Mouse (Mus musculus): ENCODE data around the gene Prr12. TPM values are rescaled to one million over a fixed set of nuclear protein-coding genes. Genes with fewer than 3 reads are reported as not detected.

Prr12 gene
- total RNA-seq, 1 experiment: 32.3 TPM

DNA sequence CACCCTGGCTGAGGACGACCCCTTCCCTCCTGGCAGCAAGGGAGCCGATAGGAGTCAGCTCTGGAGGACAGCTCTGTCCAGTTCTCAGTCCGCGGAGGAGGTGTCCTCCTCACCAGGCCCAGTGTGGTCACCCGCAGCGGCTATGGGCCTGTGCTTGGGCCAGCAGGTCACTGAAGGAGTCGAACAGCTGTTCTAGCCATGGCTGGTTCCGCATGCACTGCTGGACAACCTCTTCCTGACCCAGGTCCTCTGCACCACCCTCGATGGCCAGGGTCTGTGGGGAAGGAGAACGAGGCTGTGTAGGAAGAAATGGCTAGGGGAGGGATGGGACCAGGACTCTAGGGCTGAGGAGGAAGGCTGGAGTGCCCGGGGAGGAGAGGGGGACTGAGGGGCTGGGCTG is 24.3 kb downstream of the Prr12 start:
- no peaks in the 10 kb centered on the region for H3K9me3 ChIP-seq (ENCODE audit: control insufficient read depth, insufficient read depth, low read depth, low read length)
- TF ChIP-seq MAFK (IDR thresholded peaks at IDR 0.05; ENCODE audit: insufficient read depth, low read depth, low read length): no peak
- no peak for TF ChIP-seq HCFC1 (IDR thresholded peaks at IDR 0.05; ENCODE audit: borderline replicate concordance, insufficient read depth, low read length)
- TF ChIP-seq ZC3H11A (IDR thresholded peaks at IDR 0.05; ENCODE audit: borderline replicate concordance, low read depth, low read length): no peak
- TF ChIP-seq ZNF384 (IDR thresholded peaks at IDR 0.05; ENCODE audit: low read depth, low read length): no peak
- TF ChIP-seq CHD2 (IDR thresholded peaks at IDR 0.05; ENCODE audit: low read depth, low read length): no peak
- H3K4me3 ChIP-seq (ENCODE audit: insufficient read depth in 1 of 2, low read depth in 1 of 2, low read length in 2 of 2, poor library complexity in 1 of 2, severe bottlenecking in 1 of 2): no peak overlapping the region
- no peak overlapping the region for H3K9ac ChIP-seq (ENCODE audit: insufficient read depth, low read depth, low read length, poor library complexity, severe bottlenecking)
- peaks cover 0 to 11% of the 10 kb centered on the region in 2 experiments; a peak in 1 of 4 replicates for H3K4me1 ChIP-seq (ENCODE audit: control insufficient read depth in 2 of 2, insufficient read depth in 2 of 2, low read length in 2 of 2, poor library complexity in 1 of 2)
- H3K36me3 ChIP-seq (ENCODE audit: control insufficient read depth, insufficient read depth, low read length, poor library complexity, severe bottlenecking): peaks cover 48% of the 10 kb centered on the region
- in situ Hi-C loops (cut with MboI; ENCODE audit: low sequenced_read_pairs in 2 of 2, unreplicated experiment in 2 of 2): no loop called here
- H3K27ac ChIP-seq (ENCODE audit: insufficient read depth, low read depth, low read length, poor library complexity, severe bottlenecking): no peak overlapping the region
- DNase-seq (ENCODE audit: low read depth, low spot score): no peak

DNA sequence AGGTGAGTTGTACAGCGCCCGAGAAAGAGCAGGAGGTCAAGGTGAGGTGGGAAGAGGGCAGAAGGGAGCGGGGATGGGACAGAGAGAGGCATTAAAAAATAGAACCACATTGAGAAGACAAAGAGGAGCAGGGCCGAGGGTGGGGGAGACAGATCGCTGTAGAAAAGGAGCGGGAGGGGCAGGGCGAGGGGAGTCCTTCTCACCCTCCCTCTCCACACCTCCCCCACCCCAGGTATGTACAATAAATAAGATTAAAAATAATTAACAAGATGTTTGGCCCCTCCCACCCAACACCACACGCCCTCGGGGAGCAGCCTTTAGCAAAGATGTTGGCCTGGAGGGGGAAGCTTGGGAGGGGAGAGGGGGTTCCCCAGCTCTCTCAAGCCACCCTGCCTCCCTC is 24.9 kb downstream of the Prr12 start:
- in situ Hi-C loops (cut with MboI; ENCODE audit: low sequenced_read_pairs in 2 of 2, unreplicated experiment in 2 of 2): no loop called here
- TF ChIP-seq ZNF384 (IDR thresholded peaks at IDR 0.05; ENCODE audit: low read depth, low read length) (no peak), CHD2 (IDR thresholded peaks at IDR 0.05; ENCODE audit: low read depth, low read length) (no peak), MAFK (IDR thresholded peaks at IDR 0.05; ENCODE audit: insufficient read depth, low read depth, low read length) (no peak), HCFC1 (IDR thresholded peaks at IDR 0.05; ENCODE audit: borderline replicate concordance, insufficient read depth, low read length) (no peak)
- Histone ChIP-seq H3K36me3 (ENCODE audit: control insufficient read depth, insufficient read depth, low read length, poor library complexity, severe bottlenecking) (peaks cover 44% of the 10 kb centered on the region), H3K4me1 (ENCODE audit: control insufficient read depth in 2 of 2, insufficient read depth in 2 of 2, low read length in 2 of 2, poor library complexity in 1 of 2) (peaks cover 0 to 11% of the 10 kb centered on the region in 2 experiments; a peak in 1 of 4 replicates), H3K9ac (ENCODE audit: insufficient read depth, low read depth, low read length, poor library complexity, severe bottlenecking) (no peak overlapping the region), H3K4me3 (ENCODE audit: insufficient read depth in 1 of 2, low read depth in 1 of 2, low read length in 2 of 2, poor library complexity in 1 of 2, severe bottlenecking in 1 of 2) (no peak overlapping the region), H3K27ac (ENCODE audit: insufficient read depth, low read depth, low read length, poor library complexity, severe bottlenecking) (peak overlapping the region; percentile 25; the same call in 1 of the 2 replicates), H3K9me3 (ENCODE audit: control insufficient read depth, insufficient read depth, low read depth, low read length) (no peaks in the 10 kb centered on the region)
- no peak for DNase-seq (ENCODE audit: low read depth, low spot score)

DNA sequence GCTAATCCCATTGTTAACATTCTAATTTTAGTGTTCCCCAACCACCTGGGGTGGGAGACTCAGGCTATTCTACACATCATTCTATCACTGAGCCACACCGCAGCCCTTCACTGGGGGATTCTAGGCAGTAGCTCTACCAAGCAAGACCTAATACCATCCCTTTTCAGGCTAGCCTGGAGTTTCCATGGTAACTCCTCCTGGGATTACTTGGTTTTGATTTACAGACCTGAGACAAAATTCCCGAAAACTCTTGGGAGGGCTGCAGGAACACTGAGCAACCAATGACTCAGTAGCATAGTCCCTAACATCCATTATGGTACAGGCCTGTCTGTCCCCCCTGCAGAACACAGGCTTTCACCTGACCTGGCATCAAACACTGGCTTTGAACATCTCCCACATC is 26.4 kb downstream of the Prr12 start:
- no peaks in the 10 kb centered on the region for H3K9me3 ChIP-seq (ENCODE audit: control insufficient read depth, insufficient read depth, low read depth, low read length)
- H3K36me3 ChIP-seq (ENCODE audit: control insufficient read depth, insufficient read depth, low read length, poor library complexity, severe bottlenecking): peaks cover 35% of the 10 kb centered on the region
- H3K4me1 ChIP-seq (ENCODE audit: control insufficient read depth in 2 of 2, insufficient read depth in 2 of 2, low read length in 2 of 2, poor library complexity in 1 of 2): peaks cover 0 to 11% of the 10 kb centered on the region in 2 experiments; a peak in 1 of 4 replicates
- in situ Hi-C loops (cut with MboI; ENCODE audit: low sequenced_read_pairs in 2 of 2, unreplicated experiment in 2 of 2): no loop called here
- no peak overlapping the region for H3K27ac ChIP-seq (ENCODE audit: insufficient read depth, low read depth, low read length, poor library complexity, severe bottlenecking)
- no peak for DNase-seq (ENCODE audit: low read depth, low spot score)
- no peak overlapping the region for H3K9ac ChIP-seq (ENCODE audit: insufficient read depth, low read depth, low read length, poor library complexity, severe bottlenecking)
- no peak for TF ChIP-seq CHD2 (IDR thresholded peaks at IDR 0.05; ENCODE audit: low read depth, low read length)
- TF ChIP-seq MAFK (IDR thresholded peaks at IDR 0.05; ENCODE audit: insufficient read depth, low read depth, low read length): no peak
- TF ChIP-seq ZNF384 (IDR thresholded peaks at IDR 0.05; ENCODE audit: low read depth, low read length): no peak
- TF ChIP-seq HCFC1 (IDR thresholded peaks at IDR 0.05; ENCODE audit: borderline replicate concordance, insufficient read depth, low read length): no peak
- TF ChIP-seq ZC3H11A (IDR thresholded peaks at IDR 0.05; ENCODE audit: borderline replicate concordance, low read depth, low read length): no peak
- H3K4me3 ChIP-seq (ENCODE audit: insufficient read depth in 1 of 2, low read depth in 1 of 2, low read length in 2 of 2, poor library complexity in 1 of 2, severe bottlenecking in 1 of 2): no peak overlapping the region

DNA sequence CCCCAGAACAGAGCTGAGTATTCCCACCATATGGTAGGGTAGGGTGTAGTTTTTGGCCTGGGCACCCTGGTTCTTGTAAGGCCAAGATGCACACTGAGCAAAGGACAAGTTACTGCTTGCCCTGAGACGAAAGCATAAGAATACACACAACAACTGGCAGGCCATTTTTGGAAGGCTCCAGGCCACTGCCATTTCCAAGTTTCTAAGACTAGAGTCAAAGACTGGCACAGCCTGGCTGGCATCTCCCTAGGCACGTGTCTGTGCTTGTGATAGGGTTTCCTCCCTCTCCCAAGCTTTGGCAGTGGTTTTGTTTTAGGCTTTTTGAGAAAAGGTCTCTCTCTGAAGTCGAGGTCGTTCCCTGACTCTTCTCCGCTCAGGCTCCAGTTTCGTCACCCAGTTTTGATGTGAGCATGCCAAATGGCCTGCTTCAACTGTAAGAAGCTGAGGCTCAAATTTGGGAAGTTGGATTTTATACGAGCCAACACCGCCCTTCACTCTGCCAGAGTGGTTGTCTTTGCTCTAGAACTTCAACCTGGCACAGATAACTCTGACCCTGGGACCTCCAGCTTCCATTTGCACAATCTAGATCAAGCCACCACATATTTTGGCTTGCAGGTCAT is 27.0 kb downstream of the Prr12 start:
- Histone ChIP-seq H3K4me1 (ENCODE audit: control insufficient read depth in 2 of 2, insufficient read depth in 2 of 2, low read length in 2 of 2, poor library complexity in 1 of 2) (peaks cover 0 to 11% of the 10 kb centered on the region in 2 experiments; a peak in 1 of 4 replicates), H3K9me3 (ENCODE audit: control insufficient read depth, insufficient read depth, low read depth, low read length) (no peaks in the 10 kb centered on the region), H3K27ac (ENCODE audit: insufficient read depth, low read depth, low read length, poor library complexity, severe bottlenecking) (no peak overlapping the region), H3K4me3 (ENCODE audit: insufficient read depth in 1 of 2, low read depth in 1 of 2, low read length in 2 of 2, poor library complexity in 1 of 2, severe bottlenecking in 1 of 2) (no peak overlapping the region), H3K9ac (ENCODE audit: insufficient read depth, low read depth, low read length, poor library complexity, severe bottlenecking) (no peak overlapping the region), H3K36me3 (ENCODE audit: control insufficient read depth, insufficient read depth, low read length, poor library complexity, severe bottlenecking) (peaks cover 30% of the 10 kb centered on the region)
- in situ Hi-C loops (cut with MboI; ENCODE audit: low sequenced_read_pairs in 2 of 2, unreplicated experiment in 2 of 2): no loop called here
- DNase-seq (ENCODE audit: low read depth, low spot score): no peak
- TF ChIP-seq ZNF384 (IDR thresholded peaks at IDR 0.05; ENCODE audit: low read depth, low read length) (no peak), HCFC1 (IDR thresholded peaks at IDR 0.05; ENCODE audit: borderline replicate concordance, insufficient read depth, low read length) (no peak), MAFK (IDR thresholded peaks at IDR 0.05; ENCODE audit: insufficient read depth, low read depth, low read length) (no peak), CHD2 (IDR thresholded peaks at IDR 0.05; ENCODE audit: low read depth, low read length) (no peak)

Measured in ES-E14 (cell line).